8 mouse cellular contexts compared by ENCODE assay signal in genomic region chr10:94990768-94991563, GRCm38 (mm10). TPM values are rescaled to one million over a fixed set of nuclear protein-coding genes. Genes with fewer than 3 reads are reported as not detected.
A peak's percentile ranks its signal among the peaks of the same experiment; 100 is the strongest.
DNase-seq lines count a peak whose midpoint lies in the region; ATAC-seq lines count a peak whose summit lies in the region.

No protein-coding gene starts in this region.

- no peaks in the 10 kb centered on the region for H3K9me3 ChIP-seq in intestine, embryonic 16.5 days (ENCODE audit: control insufficient read depth, low read length)
- no peaks in the 10 kb centered on the region for H3K9me3 ChIP-seq in midbrain, embryonic 14.5 days (ENCODE audit: control insufficient read depth, low read length)

- H3K27me3 ChIP-seq in intestine, embryonic 16.5 days (replicated peaks; ENCODE audit: control insufficient read depth, insufficient read depth, low read length) = no peaks in the 10 kb centered on the region
- no peaks in the 10 kb centered on the region for H3K27me3 ChIP-seq in midbrain, embryonic 14.5 days (ENCODE audit: control insufficient read depth, insufficient read depth, low read length)

- ATAC-seq in intestine, embryonic 16.5 days = peak; percentile 62
- ATAC-seq in midbrain, embryonic 14.5 days (ENCODE audit: low FRiP score, low TSS enrichment) = peak; percentile 20; the same call in 1 of the 2 replicates
- no peak for ATAC-seq in activated CD4-positive, CD25-positive, alpha-beta regulatory T cell, adult 4 months

- H3K9ac ChIP-seq in intestine, embryonic 16.5 days (ENCODE audit: low read depth, low read length) = peak overlapping the region; percentile 12; the same call in 1 of the 2 replicates
- H3K9ac ChIP-seq in midbrain, embryonic 14.5 days (replicated peaks; ENCODE audit: low read length) = no peak overlapping the region

- WGBS in intestine, embryonic 16.5 days = 14% methylated on average over 17 of the region's 17 CpGs
- WGBS in midbrain, embryonic 14.5 days = 16% methylated on average over 17 of the region's 17 CpGs

- intact Hi-C loops in left cerebral cortex, postnatal 36 days (cut with DNase I) = loop anchor here (1.0 to 5.0 kb wide), 4 partner anchors 91 to 485 kb away; partner anchors contain the start of genes Cradd and Socs2

- H3K4me1 ChIP-seq in intestine, embryonic 16.5 days (ENCODE audit: control insufficient read depth, insufficient read depth, low read length) = 0 out of 2 replicates have a peak, but pooled peaks cover 9% of the 10 kb centered on the region
- peaks cover 8% of the 10 kb centered on the region for H3K4me1 ChIP-seq in midbrain, embryonic 14.5 days (ENCODE audit: control insufficient read depth, insufficient read depth, low read length)

- H3K36me3 ChIP-seq in intestine, embryonic 16.5 days (ENCODE audit: control insufficient read depth, insufficient read depth, low read length) = no peaks in the 10 kb centered on the region
- H3K36me3 ChIP-seq in midbrain, embryonic 14.5 days (ENCODE audit: control insufficient read depth, insufficient read depth, low read length) = no peaks in the 10 kb centered on the region

- peak; percentile 41 for DNase-seq in adrenal gland, postnatal 25 days
- peak; percentile 59 for DNase-seq in embryo, embryonic 10.5 days (ENCODE audit: low spot score)
- DNase-seq in gastrocnemius, postnatal 4 days (ENCODE audit: low spot score in 2 of 2) = peak; percentile 68 to 91
- DNase-seq in left cerebral cortex, postnatal 36 days (ENCODE audit: low spot score in 2 of 2) = peak; percentile 23 to 60
- DNase-seq in midbrain, embryonic 14.5 days = peak; percentile 69
- peak; percentile 63 for DNase-seq in testis, postnatal 14 days (ENCODE audit: low spot score)

- H3K4me3 ChIP-seq in intestine, embryonic 16.5 days (ENCODE audit: low read length) = peak overlapping the region; percentile 30; the same call in 1 of the 2 replicates
- 0 out of 2 replicates have a peak overlapping the region, but pooled peaks have one; percentile 5 for H3K4me3 ChIP-seq in midbrain, embryonic 14.5 days (replicated peaks; ENCODE audit: low read depth, low read length)

- no peak overlapping the region for H3K27ac ChIP-seq in intestine, embryonic 16.5 days (ENCODE audit: low read length)
- peak overlapping the region; percentile 37; the same call in 1 of the 2 replicates for H3K27ac ChIP-seq in midbrain, embryonic 14.5 days (replicated peaks; ENCODE audit: low read depth, low read length)

- H3K4me2 ChIP-seq in intestine, embryonic 16.5 days (ENCODE audit: low read depth, low read length) = peak overlapping the region; percentile 53
- peak overlapping the region; percentile 38 for H3K4me2 ChIP-seq in midbrain, embryonic 14.5 days (ENCODE audit: low read length)

RNA-seq across cellular contexts. Expression of gene Plxnc1, which starts 46.3 kb away (rescaled TPM):
- 1.4 and 1.5 TPM in 2 replicates for total RNA-seq in adrenal gland, postnatal 25 days (2021)
- 1 to 10 TPM; 4.2 to 4.6 TPM for total RNA-seq in gastrocnemius, postnatal 4 days (2021)
- polyA plus RNA-seq in intestine, embryonic 16.5 days (2015; fragmentation: Nextera tagmentation; extraction: Ambion mirVana) = 0.72 and 0.75 TPM in 2 replicates
- total RNA-seq in left cerebral cortex, postnatal 36 days (2021) = 10 to 100 TPM; 37.2 to 47.8 TPM
- 23.0 and 23.4 TPM in 2 replicates for polyA plus RNA-seq in midbrain, embryonic 14.5 days (2014; fragmentation: Nextera tagmentation; extraction: Ambion mirVana)
- 10 to 100 TPM; 21.2 to 26.3 TPM for polyA plus RNA-seq in activated CD4-positive, CD25-positive, alpha-beta regulatory T cell, adult 4 months (2017; shearing (Covaris generic))

Comparison
In these comparisons a context has a peak if more than half of its experiments do, and no peak if none do; other contexts are left out.
1. RNA of gene Plxnc1, which starts 46.3 kb away (total RNA-seq): 37.2 to 47.8 TPM in left cerebral cortex, postnatal 36 days; 4.2 to 4.6 TPM in gastrocnemius, postnatal 4 days and 1.4 to 1.5 TPM in adrenal gland, postnatal 25 days; every median in the first group is over 4 times any median in the second.
2. Peak in every context shown above with its lines, with median percentiles within 50 percentile points of each other: DNase-seq.